22 mouse cellular contexts compared by ENCODE assay signal in the genomic region with DNA sequence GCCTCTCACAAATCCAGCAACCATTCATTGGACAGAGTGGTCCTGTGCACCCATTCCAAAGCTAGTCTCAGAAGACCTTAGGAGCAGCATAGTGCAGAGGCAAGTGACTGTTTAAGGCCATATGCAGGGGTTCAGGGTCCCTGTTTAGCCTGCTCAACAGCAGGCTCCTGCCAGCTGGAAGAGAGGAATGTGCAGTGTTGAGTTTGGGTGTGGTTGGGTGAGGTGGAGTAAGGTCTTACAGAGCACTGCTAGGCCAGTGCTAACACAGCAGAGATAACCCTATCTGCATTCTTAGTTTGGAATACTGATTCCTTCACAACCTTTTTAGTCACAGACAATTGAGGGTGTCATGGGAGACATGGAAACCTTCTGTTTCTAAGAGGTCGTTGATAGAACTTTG.
"Had no signal": no experiment of that assay in that cellular context is flagged by ENCODE, and none has a peak within 500 bp of the region (broad histone marks: within the 10 kb centered on the region; RNA-seq: fewer than 3 reads in every experiment).

No protein-coding gene starts in this region.

- H3K27me3 ChIP-seq: kidney, embryonic 15.5 days; limb, embryonic 12.5 days; limb, embryonic 15.5 days; midbrain, embryonic 12.5 days; midbrain, embryonic 15.5 days; neural tube, embryonic 13.5 days had no signal

- DNase-seq: kidney, adult 8-10 months; kidney, postnatal 10 days; kidney, postnatal 36 days; layer of hippocampus, postnatal 36 days; liver, postnatal 0 days; lung, embryonic 14.5 days; retina, postnatal 1 day; right cerebral cortex, postnatal 25 days; spleen, adult 18-20 months; thymus, postnatal 25 days had no signal

- H3K4me3 ChIP-seq: kidney, embryonic 15.5 days; left cerebral cortex, adult 2 months; limb, embryonic 12.5 days; limb, embryonic 15.5 days; midbrain, embryonic 12.5 days; midbrain, embryonic 15.5 days; myocyte; neural tube, embryonic 13.5 days had no signal

- H3K27ac ChIP-seq: kidney, embryonic 15.5 days; left cerebral cortex, adult 2 months; limb, embryonic 12.5 days; limb, embryonic 15.5 days; liver, embryonic 14.5 days; macrophage; midbrain, embryonic 12.5 days; midbrain, embryonic 15.5 days; neural tube, embryonic 13.5 days had no signal

- ATAC-seq: liver, postnatal 0 days; lung, postnatal 0 days; midbrain, embryonic 15.5 days had no signal

- H3K9me3 ChIP-seq: kidney, embryonic 15.5 days; limb, embryonic 12.5 days; limb, embryonic 15.5 days; midbrain, embryonic 12.5 days; midbrain, embryonic 15.5 days had no signal

- H3K9ac ChIP-seq: kidney, embryonic 15.5 days; limb, embryonic 12.5 days; limb, embryonic 15.5 days; liver, embryonic 14.5 days; liver, postnatal 0 days; lung, embryonic 14.5 days; midbrain, embryonic 12.5 days; midbrain, embryonic 15.5 days; neural tube, embryonic 13.5 days had no signal

- H3K4me2 ChIP-seq: kidney, embryonic 15.5 days; limb, embryonic 12.5 days; limb, embryonic 15.5 days; liver, embryonic 11.5 days; lung, embryonic 14.5 days; midbrain, embryonic 12.5 days; midbrain, embryonic 15.5 days; neural tube, embryonic 13.5 days had no signal

- H3K36me3 ChIP-seq: kidney, embryonic 15.5 days; limb, embryonic 12.5 days; limb, embryonic 15.5 days; midbrain, embryonic 12.5 days; midbrain, embryonic 15.5 days; neural tube, embryonic 13.5 days had no signal

- H3K4me1 ChIP-seq: limb, embryonic 15.5 days; midbrain, embryonic 12.5 days; midbrain, embryonic 15.5 days had no signal
